Mouse (Mus musculus): Measurements from ENCODE around the gene Hcrtr2. TPM values are rescaled to one million over a fixed set of nuclear protein-coding genes. Genes with fewer than 3 reads are reported as not detected.

Gene Hcrtr2
- total RNA-seq, 2 experiments from 2014 or later, result not detected

GRCm38 (mm10) chr9:76235945-76236503, 87.6 kb downstream of the Hcrtr2 start:
- peak; percentile 9 for DNase-seq

GRCm38 (mm10) chr9:76234899-76235298, 88.8 kb downstream of the Hcrtr2 start:
- DNase-seq, result no peak

GRCm38 (mm10) chr9:76230400-76230799, 93.3 kb downstream of the Hcrtr2 start:
- no peak for DNase-seq

- DNase-seq, result no peak
Observed at GRCm38 (mm10) chr9:76217178-76217975, 106.3 kb downstream of the Hcrtr2 start.

- no peak for DNase-seq
Observed at GRCm38 (mm10) chr9:76214678-76215077, 109.0 kb downstream of the Hcrtr2 start.

GRCm38 (mm10) chr9:76213557-76213956, 110.1 kb downstream of the Hcrtr2 start, which contains the start of gene Gfral:
Gfral (minus strand) TSS chr9:76213657.
- DNase-seq, result no peak

- no peak for DNase-seq
Observed at GRCm38 (mm10) chr9:76196917-76197316, 126.7 kb downstream of the Hcrtr2 start.

GRCm38 (mm10) chr9:76179221-76179620, 144.4 kb downstream of the Hcrtr2 start:
- DNase-seq, result no peak

Other genes with a start within 250 kb of the Hcrtr2 start
- gene Gfral, start 110.2 kb downstream of the Hcrtr2 start, total RNA-seq (2021), result not detected
- gene Fam83b, start 243.3 kb upstream of the Hcrtr2 start, total RNA-seq (2021), result under 1 TPM; 0.07 to 0.09 TPM